Mouse (Mus musculus): ENCODE results near the gene Ssh1. TPM values are rescaled to one million over a fixed set of nuclear protein-coding genes. Genes with fewer than 3 reads are reported as not detected.

Ssh1 gene
- total RNA-seq, 4 experiments from 2014 or later, result 6.3 to 9.8 (median 6.9) TPM

DNA sequence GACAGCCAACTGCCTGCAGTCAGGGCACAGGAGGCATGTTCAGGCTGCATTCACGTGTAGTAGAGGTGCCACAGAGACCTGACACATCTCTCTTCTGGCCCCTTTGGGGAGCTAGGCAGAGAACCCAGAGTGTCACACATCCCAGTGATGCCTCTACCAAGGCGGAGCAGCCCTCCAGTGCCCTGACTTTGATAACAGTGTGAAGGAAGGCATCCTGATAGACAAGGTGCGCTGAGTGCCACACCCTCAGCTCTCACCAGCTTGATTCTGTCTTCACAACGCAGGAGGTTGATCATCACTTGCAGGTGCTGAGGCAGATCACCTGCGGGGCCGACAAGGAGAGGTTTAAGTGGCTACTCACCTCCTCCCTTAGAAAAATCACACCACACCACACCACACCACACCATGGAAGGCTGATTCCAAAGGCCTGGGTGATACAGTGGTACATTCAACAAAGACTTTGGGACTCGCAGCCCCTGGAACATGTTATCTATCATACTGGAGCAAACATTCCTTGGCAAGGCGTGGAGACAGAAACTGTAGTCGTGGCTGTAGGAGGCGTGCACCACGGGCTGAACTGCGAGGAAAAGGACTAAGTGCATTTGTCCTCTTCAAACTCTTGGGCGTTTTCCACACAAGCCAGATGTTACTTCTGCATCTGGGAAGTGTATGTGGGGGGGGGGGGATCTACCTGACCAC, 27.1 kb downstream of the Ssh1 start:
- DNase-seq (ENCODE audit: low spot score in 2 of 2), result no peak

DNA sequence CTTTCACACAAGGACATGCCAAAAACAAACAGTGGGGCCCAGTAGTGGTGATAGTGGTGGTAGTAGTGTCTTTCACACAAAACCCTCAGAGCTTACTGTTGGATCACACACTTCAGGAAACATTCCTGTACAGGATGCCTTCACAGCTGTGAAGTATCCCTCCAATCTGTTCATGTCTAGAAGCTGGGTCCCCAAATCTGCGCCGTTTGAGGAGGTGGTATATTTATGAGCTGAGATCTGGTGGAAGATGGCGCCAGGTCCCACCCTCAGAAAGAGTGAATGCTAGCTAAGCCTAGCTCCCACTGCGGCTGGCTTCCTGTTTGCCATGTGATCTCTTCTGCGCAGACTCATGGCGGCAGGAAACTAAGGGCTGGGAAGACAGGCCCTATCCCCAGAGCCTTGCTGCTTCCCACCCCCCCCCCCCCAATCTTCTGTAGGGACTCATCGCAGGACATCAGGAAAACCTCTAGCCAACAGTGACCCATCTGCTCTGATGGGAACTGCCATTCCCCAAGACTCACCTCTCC, 28.0 kb downstream of the Ssh1 start:
- no peak for DNase-seq (ENCODE audit: low spot score in 2 of 2)

GRCm38 (mm10) chr5:113964972-113965371, 28.7 kb downstream of the Ssh1 start:
- DNase-seq (ENCODE audit: low spot score in 2 of 2), result no peak

DNA sequence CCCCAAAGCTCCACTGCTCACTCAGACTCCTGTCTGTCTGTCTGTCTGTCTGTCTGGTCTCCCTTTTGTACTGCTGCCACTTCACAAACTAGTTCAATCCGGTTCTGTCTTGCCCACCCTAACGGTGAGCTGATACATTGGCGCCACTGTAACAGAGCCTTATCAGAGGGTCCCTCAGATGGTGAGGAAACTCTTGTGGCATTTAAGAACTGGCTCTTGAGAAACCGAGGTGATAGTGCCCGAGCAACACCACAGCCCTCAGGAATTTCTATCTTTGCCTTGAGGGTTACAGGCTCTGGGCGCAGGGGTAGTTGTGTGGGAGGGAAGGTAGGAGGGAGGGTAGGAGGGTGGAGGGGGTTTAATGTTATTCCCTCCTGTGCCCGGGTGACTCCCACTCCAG, 31.9 kb downstream of the Ssh1 start:
- no peak for DNase-seq (ENCODE audit: low spot score in 2 of 2)

- DNase-seq (ENCODE audit: low spot score in 2 of 2), result no peak
Measured at GRCm38 (mm10) chr5:113960416-113960815, 33.3 kb downstream of the Ssh1 start.

DNA sequence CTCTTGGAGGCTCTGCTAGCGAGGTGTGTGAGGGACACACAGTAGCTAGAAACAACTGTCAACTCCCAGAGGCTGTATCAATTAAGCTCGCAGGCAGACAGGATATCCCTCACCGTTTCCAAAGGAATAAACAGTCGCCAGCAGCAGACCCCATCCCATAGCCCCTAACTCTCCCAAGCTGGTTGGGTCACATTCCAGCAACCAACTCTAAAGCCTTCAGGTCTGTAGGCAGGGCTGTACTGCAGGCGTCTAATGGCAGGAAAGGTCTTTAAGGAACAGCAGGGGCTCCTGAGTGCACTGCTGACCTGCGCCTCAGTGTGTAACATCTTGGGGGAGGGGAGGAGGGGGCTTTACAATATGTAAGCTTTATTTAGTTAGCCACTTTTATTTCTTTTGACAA, 34.7 kb downstream of the Ssh1 start:
- no peak for DNase-seq (ENCODE audit: low spot score in 2 of 2)

DNA sequence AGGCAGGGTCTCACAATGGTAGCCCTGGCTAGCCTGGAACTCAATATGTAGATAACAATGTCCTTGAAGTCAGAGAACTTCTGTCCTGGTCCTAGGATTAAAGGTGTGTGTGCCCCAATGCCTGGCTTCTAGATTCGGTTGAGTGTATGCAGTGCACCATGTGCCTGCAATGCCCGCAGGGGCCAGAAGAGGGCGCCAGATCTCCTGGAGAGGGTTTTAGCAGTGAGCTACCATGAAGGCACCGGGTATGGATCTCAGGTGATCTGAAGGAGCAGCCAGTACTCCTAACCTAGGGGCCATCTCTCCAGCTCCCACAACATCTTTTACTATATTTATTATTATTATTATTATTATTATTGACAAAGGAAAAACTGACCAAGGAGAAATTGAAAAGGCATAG, 37.2 kb downstream of the Ssh1 start:
- DNase-seq (ENCODE audit: low spot score in 2 of 2), result peak; percentile 57 to 66

GRCm38 (mm10) chr5:113955691-113956090, 38.0 kb downstream of the Ssh1 start:
- DNase-seq (ENCODE audit: low spot score in 2 of 2), result no peak

GRCm38 (mm10) chr5:113955281-113955680, 38.4 kb downstream of the Ssh1 start:
- DNase-seq (ENCODE audit: low spot score in 2 of 2), result peak in 1 of 2 experiments; percentile 16

- DNase-seq (ENCODE audit: low spot score in 2 of 2), result peak; percentile 70 to 74
Measured at GRCm38 (mm10) chr5:113954421-113954820, 39.3 kb downstream of the Ssh1 start.

DNA sequence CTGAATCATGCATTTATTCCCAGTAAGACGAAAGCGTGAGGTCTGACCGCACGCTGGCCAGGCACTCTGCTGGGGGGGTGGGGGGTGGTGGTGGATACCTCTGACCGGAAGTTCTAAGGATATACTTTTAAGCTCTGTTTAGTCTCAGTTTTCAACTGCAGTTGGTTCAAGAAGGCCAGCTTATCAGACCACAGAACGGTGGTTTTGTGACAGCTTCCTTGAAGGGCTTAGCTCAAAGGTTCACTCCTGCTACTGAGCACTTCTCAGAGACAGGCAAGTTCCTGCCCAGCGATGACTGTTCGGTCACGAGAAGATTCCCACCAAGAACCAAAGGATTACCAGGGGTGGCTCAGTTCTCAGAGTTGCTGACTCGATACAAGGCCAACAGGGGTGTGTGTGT, 41.2 kb downstream of the Ssh1 start:
- no peak for DNase-seq (ENCODE audit: low spot score in 2 of 2)

DNA sequence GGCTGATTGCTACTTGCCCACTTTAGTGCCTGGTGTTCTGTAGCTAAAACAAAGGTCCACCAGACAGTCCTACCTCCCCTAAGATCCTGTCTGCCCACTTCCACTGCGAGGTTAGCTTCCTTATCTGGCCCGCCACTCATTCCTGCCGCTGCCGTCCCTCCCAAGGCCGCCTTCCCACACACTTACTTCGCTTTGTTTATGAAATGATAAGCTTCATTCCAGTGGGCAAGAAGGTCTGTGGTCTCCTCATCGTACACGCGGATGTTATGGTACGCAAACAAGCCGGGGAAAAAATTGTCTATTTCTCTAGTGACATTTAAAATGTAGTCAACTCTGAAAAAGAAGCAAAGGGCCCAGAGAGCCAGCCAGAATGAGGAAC, 42.0 kb downstream of the Ssh1 start:
- DNase-seq (ENCODE audit: low spot score in 2 of 2), result no peak

GRCm38 (mm10) chr5:113950786-113951692, 42.7 kb downstream of the Ssh1 start:
- DNase-seq (ENCODE audit: low spot score in 2 of 2), result no peak

DNA sequence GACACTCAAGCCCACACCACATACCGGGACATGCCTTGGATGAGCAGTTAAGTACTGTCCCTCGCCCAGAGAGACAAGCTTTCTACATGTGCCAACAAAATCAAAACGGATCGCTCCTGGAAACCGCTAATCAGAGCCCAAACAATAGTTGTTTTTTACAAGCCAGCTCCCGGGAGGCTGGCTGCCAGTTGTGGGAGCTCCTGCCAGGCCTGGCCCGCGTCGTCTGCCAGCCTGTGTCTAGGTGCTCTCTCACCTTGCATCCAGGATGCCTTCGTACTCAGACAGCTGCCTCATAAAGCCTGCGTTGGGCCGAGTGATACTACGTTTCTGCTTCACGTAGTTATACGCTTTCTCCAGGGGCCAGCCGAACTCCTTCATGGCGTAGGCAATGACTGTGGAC, 43.6 kb downstream of the Ssh1 start:
- DNase-seq (ENCODE audit: low spot score in 2 of 2), result no peak

- no peak for DNase-seq (ENCODE audit: low spot score in 2 of 2)
Measured at GRCm38 (mm10) chr5:113947280-113947679, 46.4 kb downstream of the Ssh1 start.

- DNase-seq (ENCODE audit: low spot score in 2 of 2), result no peak
Measured at GRCm38 (mm10) chr5:113945126-113945525, 48.6 kb downstream of the Ssh1 start.

GRCm38 (mm10) chr5:113943328-113943727, 50.4 kb downstream of the Ssh1 start:
- no peak for DNase-seq (ENCODE audit: low spot score in 2 of 2)

- DNase-seq (ENCODE audit: low spot score in 2 of 2), result no peak
Measured at GRCm38 (mm10) chr5:113942580-113942979, 51.1 kb downstream of the Ssh1 start.

- no peak for DNase-seq (ENCODE audit: low spot score in 2 of 2)
Measured at GRCm38 (mm10) chr5:113939263-113939900, 54.3 kb downstream of the Ssh1 start.

DNA sequence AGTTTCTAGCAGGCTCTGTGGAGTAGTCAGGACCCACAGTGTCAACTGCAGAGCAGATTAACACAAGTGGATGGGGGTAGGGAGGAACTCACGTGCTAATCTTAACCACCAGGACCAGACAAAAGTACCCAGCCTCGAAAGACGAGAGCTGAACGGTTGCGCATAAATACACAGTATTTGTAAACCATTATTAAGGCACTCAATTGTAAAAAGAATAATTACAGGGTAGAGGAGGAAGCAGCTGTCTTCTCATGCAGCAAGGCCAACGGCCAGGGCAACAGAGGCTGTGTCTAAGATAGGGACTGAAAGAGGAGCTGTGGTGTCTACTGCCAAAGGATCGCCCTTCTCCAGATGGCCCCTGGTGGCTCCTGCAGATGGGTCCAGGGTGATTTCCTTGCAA, 56.0 kb downstream of the Ssh1 start:
- no peak for DNase-seq (ENCODE audit: low spot score in 2 of 2)

DNA sequence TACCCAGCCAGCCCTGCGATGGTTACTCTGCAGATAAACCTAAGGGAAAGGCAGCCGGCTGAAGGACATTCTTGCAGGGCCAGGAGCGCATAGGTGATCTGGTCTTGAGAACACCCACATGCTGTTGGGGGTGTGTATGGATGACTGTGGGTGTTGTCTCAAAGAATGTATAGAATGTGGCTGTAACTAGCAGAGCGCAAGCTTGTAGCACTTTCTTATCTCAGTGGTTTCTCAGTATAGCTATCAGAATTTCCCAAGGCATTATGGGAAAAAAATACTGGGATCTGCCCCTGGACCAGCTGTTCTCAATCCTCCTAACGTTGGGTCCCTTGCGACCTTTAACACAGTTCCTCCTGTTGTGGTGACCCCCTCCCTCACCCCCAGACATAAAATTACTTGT, 59.8 kb downstream of the Ssh1 start:
- no peak for DNase-seq (ENCODE audit: low spot score in 2 of 2)

GRCm38 (mm10) chr5:113933480-113933879, 60.2 kb downstream of the Ssh1 start:
- no peak for DNase-seq (ENCODE audit: low spot score in 2 of 2)

All from gastrocnemius, adult 8-10 months (tissue).